Mouse (Mus musculus) brain, adult 2 months (tissue): Measurements from ENCODE around the gene Bsph1.
A peak's percentile ranks its signal among the peaks of the same experiment; 100 is the strongest.

ENCODE experiments used
- DNase-seq: peaks from one replicate; pipeline ENCODE4 v3.0.0; 2011; ENCODE audit warnings: low read depth, low spot score

The Bsph1 gene

GRCm38 (mm10) chr7:13450541-13450940 lies at the start of gene Bsph1:
TSS of gene Bsph1 (plus strand) at chr7:13450841.
- peak; percentile 43 for DNase-seq

- DNase-seq = peak; percentile 41
Measured at GRCm38 (mm10) chr7:13511539-13511938, 60.9 kb downstream of the Bsph1 start.
